Mouse (Mus musculus): ENCODE results near the gene Nlk. TPM values are rescaled to one million over a fixed set of nuclear protein-coding genes. Genes with fewer than 3 reads are reported as not detected.

Nlk gene
- polyA plus RNA-seq, 1 experiment, result 13.8 TPM

DNA sequence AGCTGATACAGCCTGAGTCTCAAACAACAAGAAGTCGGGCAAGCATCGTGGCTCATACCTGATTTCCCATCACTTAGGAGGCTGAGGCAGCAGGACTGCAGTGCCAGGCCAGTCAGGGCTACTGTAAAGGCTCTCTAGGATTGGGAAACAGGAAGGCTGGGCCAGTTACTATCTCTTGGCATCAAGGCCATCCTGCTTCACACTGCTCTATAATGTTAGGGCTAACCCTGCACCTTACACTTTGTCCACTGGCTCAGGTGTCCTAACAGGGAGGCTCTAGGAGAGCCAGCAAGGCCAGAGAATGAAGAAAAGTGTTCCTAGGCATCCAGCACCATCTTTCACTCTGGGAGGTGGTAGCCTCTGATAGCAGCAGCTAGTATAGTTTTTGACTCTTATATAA is 64.4 kb downstream of the Nlk start:
- Histone ChIP-seq H3K36me3 (ENCODE audit: control insufficient read depth, insufficient read depth, low read length) (no peaks in the 10 kb centered on the region; the same call in 1 of the 2 replicates), H3K4me1 (ENCODE audit: control insufficient read depth, insufficient read depth, insufficient read length) (no peaks in the 10 kb centered on the region), H3K27me3 (ENCODE audit: control insufficient read depth, insufficient read depth, low read length) (no peaks in the 10 kb centered on the region), H3K4me3 (ENCODE audit: extremely low read depth, insufficient read depth, insufficient read length) (no peak overlapping the region), H3K27ac (ENCODE audit: insufficient read depth, low read length) (no peak overlapping the region)
- 94% methylated on average over 2 of the region's 2 CpGs for WGBS
- TF ChIP-seq POLR2A (IDR thresholded peaks at IDR 0.05; ENCODE audit: low read depth, low read length) (no peak), CTCF (IDR thresholded peaks at IDR 0.05; ENCODE audit: extremely low read depth, insufficient read depth, insufficient read length, insufficient replicate concordance) (no peak)
- DNase-seq (ENCODE audit: low read depth in 1 of 2, low spot score in 2 of 2), result no peak

DNA sequence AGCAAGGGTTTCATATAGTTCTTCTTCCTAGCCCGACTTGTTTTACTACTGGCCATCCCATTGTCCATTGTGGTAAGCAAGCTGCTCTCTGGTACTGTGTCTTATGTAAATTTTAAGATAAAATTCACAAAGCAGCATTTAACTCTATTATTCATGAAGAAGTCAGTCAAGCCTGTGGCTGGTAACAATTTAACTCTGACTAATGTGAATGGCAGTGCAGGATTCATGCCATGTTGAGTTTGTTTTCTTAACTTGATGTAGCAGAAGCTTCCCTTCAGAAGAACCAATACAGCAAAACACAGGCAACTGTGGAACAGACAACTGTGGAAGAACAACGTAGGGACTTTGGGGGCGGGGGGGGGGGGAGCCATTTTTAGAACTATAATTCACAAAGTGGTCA is 68.3 kb downstream of the Nlk start:
- WGBS, result 85% methylated on average over 3 of the region's 3 CpGs
- Histone ChIP-seq H3K27ac (ENCODE audit: insufficient read depth, low read length) (no peak overlapping the region), H3K27me3 (ENCODE audit: control insufficient read depth, insufficient read depth, low read length) (no peaks in the 10 kb centered on the region), H3K4me1 (ENCODE audit: control insufficient read depth, insufficient read depth, insufficient read length) (no peaks in the 10 kb centered on the region), H3K4me3 (ENCODE audit: extremely low read depth, insufficient read depth, insufficient read length) (no peak overlapping the region), H3K36me3 (ENCODE audit: control insufficient read depth, insufficient read depth, low read length) (peaks cover 3% of the 10 kb centered on the region; the same call in 1 of the 2 replicates)
- TF ChIP-seq CTCF (IDR thresholded peaks at IDR 0.05; ENCODE audit: extremely low read depth, insufficient read depth, insufficient read length, insufficient replicate concordance) (no peak), POLR2A (IDR thresholded peaks at IDR 0.05; ENCODE audit: low read depth, low read length) (no peak)
- DNase-seq (ENCODE audit: low read depth in 1 of 2, low spot score in 2 of 2), result no peak

DNA sequence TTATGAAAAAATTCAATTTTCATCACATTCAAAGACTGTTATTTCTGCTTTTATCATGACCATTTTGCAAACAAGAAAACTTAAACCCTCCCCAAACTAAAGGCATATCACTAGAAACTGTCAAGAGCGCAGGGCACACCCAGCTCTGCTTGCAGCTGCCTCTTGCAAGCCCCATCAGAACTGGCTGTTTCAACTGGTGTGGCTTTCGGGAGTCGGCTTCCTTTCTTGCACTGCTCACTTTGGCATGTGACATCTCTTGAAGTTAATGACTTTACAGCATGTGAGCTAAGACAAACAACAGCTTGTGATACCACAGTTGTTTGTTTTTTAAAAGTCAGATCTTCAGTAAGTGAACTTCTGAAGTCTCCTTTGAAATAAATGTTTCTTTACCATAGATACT is 72.8 kb downstream of the Nlk start:
- TF ChIP-seq CTCF (IDR thresholded peaks at IDR 0.05; ENCODE audit: extremely low read depth, insufficient read depth, insufficient read length, insufficient replicate concordance) (no peak), POLR2A (IDR thresholded peaks at IDR 0.05; ENCODE audit: low read depth, low read length) (no peak)
- H3K4me1 ChIP-seq (ENCODE audit: control insufficient read depth, insufficient read depth, insufficient read length), result no peaks in the 10 kb centered on the region
- WGBS, result 66% methylated on average over 3 of the region's 3 CpGs
- no peak for DNase-seq (ENCODE audit: low read depth in 1 of 2, low spot score in 2 of 2)
- H3K4me3 ChIP-seq (ENCODE audit: extremely low read depth, insufficient read depth, insufficient read length), result no peak overlapping the region
- H3K36me3 ChIP-seq (ENCODE audit: control insufficient read depth, insufficient read depth, low read length), result peaks cover 3% of the 10 kb centered on the region; the same call in 1 of the 2 replicates
- H3K27ac ChIP-seq (ENCODE audit: insufficient read depth, low read length), result no peak overlapping the region
- H3K27me3 ChIP-seq (ENCODE audit: control insufficient read depth, insufficient read depth, low read length), result no peaks in the 10 kb centered on the region

DNA sequence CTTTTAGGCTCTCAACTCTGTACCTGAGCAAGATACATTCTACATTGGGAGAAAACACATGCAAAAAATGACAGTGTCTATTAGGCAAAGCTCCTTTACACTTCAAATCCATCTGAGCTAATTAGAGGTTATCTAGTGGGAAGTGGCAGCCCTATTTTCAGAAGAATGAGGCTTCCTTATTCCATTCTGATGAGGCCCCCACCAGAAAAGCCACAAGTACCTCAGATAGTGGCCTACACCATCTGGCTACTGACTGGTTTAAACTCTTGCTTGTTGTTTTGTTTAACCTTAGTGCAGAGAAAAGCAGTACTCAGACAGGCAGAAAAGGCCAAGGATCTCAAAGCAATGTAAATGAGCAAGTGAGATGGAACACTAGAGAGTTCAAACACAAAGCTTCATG is 75.2 kb downstream of the Nlk start:
- TF ChIP-seq CTCF (IDR thresholded peaks at IDR 0.05; ENCODE audit: extremely low read depth, insufficient read depth, insufficient read length, insufficient replicate concordance), result no peak
- H3K36me3 ChIP-seq (ENCODE audit: control insufficient read depth, insufficient read depth, low read length), result peaks cover 3% of the 10 kb centered on the region; the same call in 1 of the 2 replicates
- H3K27ac ChIP-seq (ENCODE audit: insufficient read depth, low read length), result no peak overlapping the region
- DNase-seq (ENCODE audit: low read depth in 1 of 2, low spot score in 2 of 2), result no peak
- no peaks in the 10 kb centered on the region for H3K27me3 ChIP-seq (ENCODE audit: control insufficient read depth, insufficient read depth, low read length)
- H3K4me1 ChIP-seq (ENCODE audit: control insufficient read depth, insufficient read depth, insufficient read length), result no peaks in the 10 kb centered on the region
- no peak overlapping the region for H3K4me3 ChIP-seq (ENCODE audit: extremely low read depth, insufficient read depth, insufficient read length)

DNA sequence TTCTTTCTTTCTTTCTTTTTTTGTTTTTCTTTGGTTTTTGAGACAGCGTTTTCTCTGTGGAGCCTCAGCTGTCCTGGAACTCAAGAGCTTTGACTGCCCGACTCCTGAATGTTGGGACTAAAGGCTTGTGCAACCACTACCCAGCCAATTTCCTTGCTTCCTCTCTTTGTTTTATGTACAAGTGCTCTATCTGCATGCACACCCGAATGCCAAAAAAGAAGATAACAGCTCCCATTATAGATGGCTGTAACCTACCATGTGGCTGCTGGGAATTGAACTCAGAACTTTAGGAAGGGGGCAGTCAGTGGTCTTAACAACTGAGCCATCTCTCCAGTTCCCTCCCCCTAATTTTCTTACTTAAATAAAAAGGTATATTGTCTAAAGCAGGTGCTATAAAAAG is 77.0 kb downstream of the Nlk start:
- DNase-seq (ENCODE audit: low read depth in 1 of 2, low spot score in 2 of 2), result no peak
- no peaks in the 10 kb centered on the region for H3K27me3 ChIP-seq (ENCODE audit: control insufficient read depth, insufficient read depth, low read length)
- peaks cover 1% of the 10 kb centered on the region; the same call in 1 of the 2 replicates for H3K36me3 ChIP-seq (ENCODE audit: control insufficient read depth, insufficient read depth, low read length)
- H3K4me1 ChIP-seq (ENCODE audit: control insufficient read depth, insufficient read depth, insufficient read length), result no peaks in the 10 kb centered on the region
- 78% methylated on average over 3 of the region's 3 CpGs for WGBS
- TF ChIP-seq CTCF (IDR thresholded peaks at IDR 0.05; ENCODE audit: extremely low read depth, insufficient read depth, insufficient read length, insufficient replicate concordance) (no peak), POLR2A (IDR thresholded peaks at IDR 0.05; ENCODE audit: low read depth, low read length) (no peak)
- no peak overlapping the region for H3K4me3 ChIP-seq (ENCODE audit: extremely low read depth, insufficient read depth, insufficient read length)
- H3K27ac ChIP-seq (ENCODE audit: insufficient read depth, low read length), result no peak overlapping the region

DNA sequence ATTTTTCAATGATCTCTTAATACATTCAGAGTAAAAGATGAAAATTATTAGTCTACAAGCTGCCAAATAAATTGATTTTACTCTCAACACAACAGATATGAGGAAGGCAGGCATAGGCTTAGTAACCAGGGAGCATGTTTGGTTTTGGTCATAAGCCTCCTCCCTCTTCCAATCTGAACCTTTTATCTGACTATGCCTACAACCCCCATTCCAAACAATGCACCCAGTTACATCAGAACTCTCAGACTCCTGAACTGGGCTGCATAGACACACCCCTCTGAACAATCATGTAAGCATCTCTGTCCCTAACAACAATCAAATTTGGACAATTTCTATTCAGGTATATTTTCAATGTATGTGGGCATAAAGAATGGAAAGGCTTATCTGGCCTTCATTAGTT is 85.9 kb downstream of the Nlk start:
- no peak overlapping the region for H3K27ac ChIP-seq (ENCODE audit: insufficient read depth, low read length)
- no peak for DNase-seq (ENCODE audit: low read depth in 1 of 2, low spot score in 2 of 2)
- H3K36me3 ChIP-seq (ENCODE audit: control insufficient read depth, insufficient read depth, low read length), result no peaks in the 10 kb centered on the region; the same call in 1 of the 2 replicates
- no peaks in the 10 kb centered on the region for H3K27me3 ChIP-seq (ENCODE audit: control insufficient read depth, insufficient read depth, low read length)
- TF ChIP-seq CTCF (IDR thresholded peaks at IDR 0.05; ENCODE audit: extremely low read depth, insufficient read depth, insufficient read length, insufficient replicate concordance) (no peak), POLR2A (IDR thresholded peaks at IDR 0.05; ENCODE audit: low read depth, low read length) (no peak)
- H3K4me3 ChIP-seq (ENCODE audit: extremely low read depth, insufficient read depth, insufficient read length), result no peak overlapping the region
- H3K4me1 ChIP-seq (ENCODE audit: control insufficient read depth, insufficient read depth, insufficient read length), result no peaks in the 10 kb centered on the region

DNA sequence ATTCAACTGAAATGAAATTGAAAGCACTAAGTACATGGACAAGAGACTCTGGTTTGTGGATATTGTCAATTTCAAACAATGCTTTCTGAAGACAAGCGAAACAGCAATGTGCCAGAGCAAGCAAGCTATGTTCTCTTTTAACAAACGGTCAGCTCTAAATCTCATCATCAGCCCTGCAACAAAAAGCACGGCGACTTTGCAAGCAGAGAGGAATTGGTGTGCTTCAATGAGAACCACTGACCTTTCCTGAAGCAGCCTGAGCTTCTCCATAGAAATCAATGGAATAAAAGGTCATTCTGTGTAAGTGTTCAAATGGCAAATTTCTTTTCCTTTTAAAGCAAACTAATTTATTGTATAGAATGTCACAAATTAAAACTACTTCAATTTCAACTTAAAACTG is 87.5 kb downstream of the Nlk start:
- no peaks in the 10 kb centered on the region; the same call in 1 of the 2 replicates for H3K36me3 ChIP-seq (ENCODE audit: control insufficient read depth, insufficient read depth, low read length)
- H3K4me3 ChIP-seq (ENCODE audit: extremely low read depth, insufficient read depth, insufficient read length), result no peak overlapping the region
- WGBS, result 94% methylated on average over 4 of the region's 4 CpGs
- TF ChIP-seq CTCF (IDR thresholded peaks at IDR 0.05; ENCODE audit: extremely low read depth, insufficient read depth, insufficient read length, insufficient replicate concordance) (no peak), POLR2A (IDR thresholded peaks at IDR 0.05; ENCODE audit: low read depth, low read length) (no peak)
- H3K4me1 ChIP-seq (ENCODE audit: control insufficient read depth, insufficient read depth, insufficient read length), result no peaks in the 10 kb centered on the region
- no peak overlapping the region for H3K27ac ChIP-seq (ENCODE audit: insufficient read depth, low read length)
- no peak for DNase-seq (ENCODE audit: low read depth in 1 of 2, low spot score in 2 of 2)
- H3K27me3 ChIP-seq (ENCODE audit: control insufficient read depth, insufficient read depth, low read length), result no peaks in the 10 kb centered on the region

All from spleen, adult 2 months (tissue).